Mouse (Mus musculus): Measurements from ENCODE around the gene Cpsf3.

Cpsf3 gene

DNA sequence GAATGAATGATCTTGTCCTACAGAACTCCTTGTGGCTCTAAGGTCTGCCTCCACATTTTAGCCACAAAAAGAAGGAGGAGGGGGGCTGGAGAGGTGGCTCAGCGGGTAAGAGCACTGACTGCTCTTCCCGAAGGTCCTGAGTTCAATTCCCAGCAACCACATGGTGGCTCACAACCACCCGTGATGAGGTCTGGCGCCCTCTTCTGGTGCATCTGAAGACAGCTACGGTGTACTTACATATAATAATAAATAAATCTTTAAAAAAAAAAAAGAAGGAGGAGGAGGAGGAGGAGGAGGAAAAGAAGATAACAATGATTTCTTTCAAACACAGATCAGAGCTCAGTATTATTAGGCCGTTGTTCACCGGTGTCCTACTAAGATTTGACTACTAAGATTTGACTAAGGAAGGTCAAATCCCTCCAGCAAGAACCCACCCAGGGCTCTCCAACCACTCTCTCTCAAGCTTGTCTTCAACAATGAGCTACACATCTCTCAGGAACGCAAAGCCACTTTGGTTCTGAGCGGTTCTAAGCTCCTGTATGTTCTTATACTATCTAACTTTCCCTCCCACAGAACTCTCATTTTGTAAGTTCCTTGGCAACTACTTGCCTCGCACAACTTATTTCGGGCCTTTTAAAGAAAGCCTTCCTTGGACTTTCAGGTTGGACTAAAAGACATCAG is at the start of gene Cpsf3:
Cpsf3 (plus strand) TSS at position 631 of the 681 bp plus-strand sequence.
- DNase-seq = no peak

DNA sequence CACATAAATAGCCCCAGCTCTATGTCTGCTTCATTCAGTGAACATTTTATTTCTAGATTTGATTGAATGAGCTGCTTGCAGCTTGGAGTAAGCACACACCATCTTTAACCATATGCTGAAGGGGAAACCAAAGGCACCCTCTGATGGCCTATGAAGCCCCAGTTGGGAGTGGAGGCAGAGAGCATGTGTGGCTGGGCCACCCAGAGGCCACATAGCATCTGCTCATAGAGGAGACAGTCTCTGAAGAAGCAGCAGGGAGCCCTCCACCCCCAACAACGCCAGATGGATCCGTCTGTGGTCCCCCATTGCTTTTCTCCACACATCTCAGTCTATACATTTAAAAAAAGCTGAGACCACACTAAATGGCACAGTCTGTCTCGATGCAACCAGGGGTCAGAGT is 43.2 kb upstream of the Cpsf3 start:
- DNase-seq = no peak

DNA sequence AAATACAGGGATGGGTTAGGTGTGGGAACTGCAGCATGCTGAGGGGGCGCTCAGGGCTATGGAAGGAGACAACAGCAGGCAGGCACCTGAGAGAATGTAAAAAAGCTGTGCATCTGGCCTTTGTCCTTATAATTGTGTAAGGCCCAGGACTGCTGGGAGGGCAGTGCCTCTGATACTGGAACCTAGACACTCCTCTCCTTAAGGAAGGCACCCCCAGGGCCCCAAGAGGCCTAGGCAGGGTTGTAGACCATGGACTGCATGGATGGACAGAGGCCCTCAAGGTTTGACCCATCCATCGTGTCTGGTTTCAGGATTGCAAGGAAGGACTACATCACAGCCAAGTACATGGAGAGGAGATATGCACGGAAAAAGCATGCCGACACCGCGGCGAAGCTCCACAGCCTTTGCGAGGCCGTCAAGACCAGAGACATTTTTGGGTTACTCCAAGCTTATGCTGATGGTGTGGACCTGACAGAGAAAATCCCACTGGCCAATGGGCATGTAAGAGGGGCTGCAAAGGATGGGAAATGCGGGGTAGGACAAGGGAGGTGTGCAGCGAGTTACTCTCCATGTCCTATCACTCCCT is 40.7 kb upstream of the Cpsf3 start:
- DNase-seq = no peak

DNA sequence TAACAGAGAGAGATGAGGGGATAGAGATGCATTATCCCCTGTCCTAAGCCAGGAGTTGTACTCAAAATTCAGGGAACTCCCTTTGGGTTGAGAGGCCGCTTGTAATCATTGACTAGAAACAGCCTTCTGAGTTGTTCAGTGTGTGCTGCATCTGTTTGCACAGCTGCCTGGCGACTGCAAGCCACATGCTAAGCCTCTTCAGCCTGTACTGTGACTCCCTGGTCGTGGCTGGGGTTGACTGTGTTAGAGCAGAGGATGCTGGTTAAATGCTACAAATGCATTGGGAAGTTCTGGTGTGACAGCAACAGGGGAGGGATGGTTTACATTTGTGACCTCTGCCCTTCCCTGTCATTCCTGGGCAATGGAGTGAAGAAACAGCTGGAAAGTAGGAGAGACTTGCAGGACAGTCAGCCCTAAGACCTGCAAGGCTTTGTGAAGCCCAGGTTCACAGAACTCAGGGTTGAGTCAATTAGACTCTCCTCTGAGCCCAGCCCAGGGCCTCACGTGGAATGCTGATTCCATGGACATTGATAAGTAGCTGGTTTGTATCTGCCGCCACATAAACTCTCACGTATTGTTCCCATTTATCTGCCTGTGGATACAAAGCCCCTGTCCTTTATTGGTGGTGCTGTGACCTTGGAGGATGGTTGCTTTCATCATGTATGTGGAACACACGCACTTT is 37.3 kb upstream of the Cpsf3 start:
- no peak for DNase-seq

DNA sequence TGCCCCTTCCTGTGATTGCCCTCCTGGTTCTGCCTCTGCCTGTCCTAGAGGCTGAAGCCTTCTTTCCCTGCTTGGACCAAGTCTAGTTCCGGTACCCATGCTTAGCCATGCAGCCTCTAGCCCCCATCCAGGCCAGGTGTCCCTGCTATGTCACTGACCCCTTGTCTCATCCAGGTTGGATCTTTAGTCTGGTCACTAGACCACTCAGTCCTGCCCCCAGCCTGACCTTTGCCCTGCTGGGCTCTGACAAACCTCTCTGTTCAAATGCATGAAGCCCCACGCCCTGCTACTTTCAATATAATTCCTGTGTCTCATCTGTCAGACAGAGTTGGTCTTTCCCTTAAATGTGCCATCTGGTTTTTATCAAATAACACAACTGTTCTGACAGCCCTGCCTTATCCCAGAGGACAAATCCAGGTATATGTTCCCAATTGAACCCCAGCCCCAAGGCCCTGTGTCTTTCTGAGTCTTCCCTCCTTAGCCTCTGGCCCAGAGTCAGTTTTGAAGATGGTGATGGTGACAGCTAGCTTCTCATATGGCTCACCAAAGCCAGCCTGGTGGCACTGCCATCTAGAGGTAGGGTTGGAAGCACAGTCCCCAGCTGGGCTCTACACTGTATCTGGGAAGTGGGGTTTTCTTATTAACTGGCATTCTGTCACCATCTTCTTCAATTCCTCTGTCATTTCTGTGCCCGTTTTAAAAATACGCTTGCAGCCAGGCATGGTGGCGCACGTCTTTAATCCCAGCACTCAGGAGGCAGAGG is 24.5 kb upstream of the Cpsf3 start:
- peak in 1 of 2 experiments; percentile 28 for DNase-seq

DNA sequence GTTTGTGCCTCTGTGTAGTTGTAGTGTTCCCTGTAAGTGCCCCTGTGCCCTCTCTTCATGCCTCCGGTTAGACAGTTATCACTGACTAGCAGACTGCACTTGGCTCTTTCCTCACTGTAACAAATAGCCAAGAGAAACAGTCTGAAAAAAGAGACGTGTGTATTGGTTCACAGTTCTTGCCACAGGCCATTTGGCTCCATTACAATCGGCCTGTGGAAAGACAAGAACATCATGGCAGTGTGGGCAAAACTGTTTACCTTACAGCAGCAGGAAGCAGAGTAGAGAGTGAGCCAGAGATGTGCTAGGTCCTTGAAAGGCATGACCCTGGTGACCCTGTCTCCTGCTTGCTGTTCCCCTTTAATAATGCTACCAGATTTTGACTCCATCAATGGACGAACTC is 23.7 kb upstream of the Cpsf3 start:
- no peak for DNase-seq

DNA sequence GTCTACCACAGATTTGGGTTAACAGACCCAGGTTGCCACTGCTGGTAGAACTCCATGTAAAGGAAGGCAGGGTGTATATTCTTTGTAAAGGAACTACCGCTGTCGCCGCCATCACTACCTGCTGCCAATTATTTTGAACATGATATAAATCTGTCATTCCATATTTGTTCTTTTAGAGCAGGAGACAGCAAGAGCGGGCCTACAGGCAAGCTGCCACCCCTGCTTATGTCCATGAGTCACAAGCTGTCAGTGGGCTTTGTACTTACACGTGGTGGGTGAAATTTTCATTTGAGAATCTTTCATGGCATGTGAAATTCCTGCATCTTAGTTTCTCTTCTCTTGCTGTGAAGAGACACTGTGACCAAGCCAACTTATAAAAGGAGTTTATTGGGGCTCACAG is 21.9 kb upstream of the Cpsf3 start:
- no peak for DNase-seq

DNA sequence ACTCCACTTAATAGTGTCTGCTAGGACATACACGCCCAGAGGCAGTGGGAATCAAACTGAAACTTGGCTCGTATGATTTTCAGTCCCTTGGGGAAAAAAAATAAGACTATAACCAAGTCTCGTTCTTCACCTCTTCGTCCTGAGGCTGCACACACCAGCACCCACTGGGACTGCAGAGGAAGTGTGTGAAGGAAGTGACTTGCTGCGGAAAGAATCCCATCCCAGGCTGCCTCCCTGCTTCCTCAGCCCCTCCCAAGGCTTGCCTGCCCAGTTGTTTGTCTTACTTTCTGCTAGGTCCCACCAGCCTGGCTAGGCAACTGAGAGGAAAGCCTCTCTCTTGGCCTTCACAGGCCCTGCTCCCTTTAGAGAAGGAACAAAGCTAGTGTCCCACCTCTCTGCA is 20.9 kb upstream of the Cpsf3 start:
- DNase-seq = peak; percentile 61 to 82

DNA sequence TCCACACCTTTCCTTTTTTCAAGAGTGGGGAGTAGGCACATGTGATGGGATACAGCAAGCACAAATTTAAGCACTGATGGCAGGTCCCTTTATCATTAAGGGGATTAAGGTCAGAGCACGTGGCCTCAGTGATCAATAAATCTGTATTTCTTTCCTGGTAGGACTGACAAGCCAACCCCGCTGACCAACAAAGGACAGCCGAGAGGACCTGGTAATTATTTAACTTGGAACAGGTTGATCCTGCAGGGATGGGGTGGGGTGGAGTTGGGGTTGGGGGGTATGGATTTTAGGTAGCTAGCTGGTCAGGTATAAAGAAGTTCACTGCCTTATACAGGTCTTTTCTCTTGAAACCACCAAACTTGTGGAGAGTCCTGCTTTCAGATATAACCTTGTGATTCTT is 20.2 kb upstream of the Cpsf3 start:
- no peak for DNase-seq

DNA sequence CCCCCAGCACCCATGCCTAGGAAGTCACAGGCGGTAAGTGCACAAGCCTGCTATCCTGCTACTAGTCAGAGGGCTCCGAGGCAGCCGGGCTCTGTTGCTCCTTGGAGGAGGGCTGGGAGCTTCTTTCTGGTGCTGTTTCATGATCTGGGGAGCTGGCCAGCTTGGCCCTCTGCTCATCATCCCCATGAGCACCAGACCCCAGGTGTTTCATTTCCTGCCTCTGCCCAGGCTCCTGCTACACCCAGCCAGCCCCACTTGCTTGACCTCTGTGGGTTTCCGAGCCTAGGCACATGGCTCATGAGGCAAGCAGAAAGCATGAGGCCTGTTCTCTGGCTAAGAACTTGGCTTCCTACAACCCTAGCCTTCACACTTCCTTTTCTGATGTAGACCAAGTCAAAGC is 19.7 kb upstream of the Cpsf3 start:
- DNase-seq = no peak

DNA sequence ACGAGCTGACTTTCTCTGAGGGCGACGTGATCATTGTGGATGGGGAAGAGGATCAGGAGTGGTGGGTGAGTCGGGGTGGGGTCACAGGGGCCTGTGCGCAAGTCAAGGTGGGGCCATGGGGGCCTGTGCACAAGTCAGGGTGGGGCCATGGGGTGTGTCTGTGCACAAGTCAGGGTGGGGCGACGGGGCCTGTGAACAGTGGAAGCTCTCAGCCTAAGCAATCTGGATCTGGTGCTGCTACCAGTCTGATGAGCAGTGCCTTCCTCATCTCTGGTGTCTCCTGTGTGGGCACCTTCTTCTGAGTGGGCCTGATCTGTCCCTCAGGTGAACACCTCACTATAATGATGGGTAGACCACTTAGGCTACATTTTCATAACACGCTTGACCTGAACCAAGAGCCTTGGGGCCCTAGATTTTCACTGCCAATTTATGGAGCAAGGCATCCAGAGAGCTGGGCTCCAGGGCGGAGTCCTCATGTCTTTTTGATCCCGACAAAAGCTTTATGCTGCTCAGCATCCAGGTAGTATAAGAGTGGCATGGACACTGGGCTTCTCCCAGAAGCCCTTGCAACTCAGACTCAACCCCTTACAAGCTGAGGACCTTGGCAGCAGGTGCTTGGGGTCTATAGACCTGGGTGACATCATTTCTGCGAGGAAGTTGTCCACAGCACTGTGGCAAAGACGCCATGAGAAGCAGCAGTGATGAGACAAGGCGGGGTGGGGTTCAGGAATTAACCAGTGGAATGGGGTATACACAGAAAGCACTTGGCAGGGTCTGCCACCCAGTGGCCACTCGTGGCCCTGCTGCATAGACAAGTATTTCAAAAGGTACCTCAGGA is 19.0 kb upstream of the Cpsf3 start:
- peak; percentile 76 to 77 for DNase-seq

DNA sequence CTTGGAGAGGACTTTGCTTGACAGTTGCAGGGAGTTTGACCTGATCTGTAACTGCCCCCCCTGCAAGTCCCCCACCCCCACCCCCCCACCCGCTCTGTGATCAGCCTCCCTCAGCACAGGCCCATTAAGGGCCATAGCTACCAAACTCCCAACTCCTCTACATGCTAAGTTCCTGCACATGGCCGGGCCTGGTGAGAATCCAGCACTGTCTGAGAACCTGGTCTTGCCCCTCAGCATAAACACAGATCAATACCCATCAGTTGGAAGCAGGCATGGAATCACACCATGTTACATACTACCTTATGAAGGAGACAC is 18.4 kb upstream of the Cpsf3 start:
- no peak for DNase-seq

DNA sequence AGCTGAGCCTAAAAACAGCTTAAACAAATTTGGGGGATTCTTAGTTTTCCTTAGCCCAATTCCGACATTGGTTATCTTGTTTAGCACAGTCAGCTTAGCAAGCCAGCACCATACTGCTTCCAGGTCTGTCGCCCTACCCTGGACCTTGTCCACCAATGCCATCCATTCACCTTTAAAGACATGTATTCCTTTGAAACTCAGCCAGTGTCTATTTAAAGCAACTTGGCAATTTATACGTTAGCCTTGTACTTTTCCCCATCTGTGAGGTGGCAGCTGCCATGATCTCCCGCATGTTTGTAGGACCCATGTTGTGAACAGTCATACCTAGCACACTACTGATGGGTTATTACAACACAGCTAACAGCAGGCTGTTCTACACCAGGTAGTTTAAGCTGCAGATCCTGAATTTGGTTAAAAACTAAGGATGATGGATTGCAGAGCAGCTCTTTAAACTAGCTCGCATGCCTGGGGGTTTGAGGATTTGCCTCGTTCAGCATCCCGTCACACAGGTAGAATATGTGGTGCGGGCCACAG is 17.0 kb upstream of the Cpsf3 start:
- no peak for DNase-seq

DNA sequence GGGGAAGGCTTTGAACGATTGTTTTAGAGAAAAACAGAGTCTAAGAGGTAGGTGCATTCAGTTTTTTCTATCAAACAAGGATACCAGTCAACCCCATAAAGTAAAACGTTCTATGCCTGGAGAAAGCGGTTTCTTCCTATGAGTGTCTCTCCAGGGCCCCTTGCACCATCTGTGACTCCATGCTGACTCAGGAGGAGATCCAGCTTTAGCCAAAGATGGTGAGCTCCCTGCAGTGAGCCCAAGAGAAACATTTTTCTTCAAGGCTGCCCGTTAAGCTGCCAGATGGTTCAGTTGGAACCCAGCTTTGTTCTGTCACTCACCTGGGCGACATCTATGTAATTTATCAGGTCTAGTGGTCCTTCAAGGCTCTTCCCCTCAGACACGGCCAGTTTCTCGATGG is 10.7 kb upstream of the Cpsf3 start:
- no peak for DNase-seq

DNA sequence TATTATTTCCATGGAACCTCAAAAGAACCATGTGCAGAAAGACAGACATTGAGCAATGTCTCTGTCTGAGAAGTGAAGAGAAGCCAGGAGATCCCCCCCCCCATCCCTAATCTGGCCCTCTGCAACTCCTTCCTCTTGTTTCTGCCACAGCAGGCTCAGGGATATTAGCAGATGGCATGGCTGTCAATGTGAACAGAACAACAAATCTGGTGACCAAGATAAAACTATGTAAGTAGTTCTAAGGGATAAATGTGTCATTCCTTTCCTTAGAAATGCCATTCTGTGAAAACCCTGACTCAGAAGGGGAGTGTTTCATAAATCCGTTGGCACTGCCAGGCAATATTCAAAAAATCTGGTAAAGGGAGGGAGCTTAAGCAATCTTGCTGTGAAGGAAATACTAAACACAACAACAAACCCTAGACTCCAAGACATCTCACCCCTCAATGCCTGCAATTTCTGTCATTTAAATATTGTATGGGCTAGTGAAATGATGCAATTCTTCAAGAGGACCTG is 7.8 kb upstream of the Cpsf3 start:
- no peak for DNase-seq

DNA sequence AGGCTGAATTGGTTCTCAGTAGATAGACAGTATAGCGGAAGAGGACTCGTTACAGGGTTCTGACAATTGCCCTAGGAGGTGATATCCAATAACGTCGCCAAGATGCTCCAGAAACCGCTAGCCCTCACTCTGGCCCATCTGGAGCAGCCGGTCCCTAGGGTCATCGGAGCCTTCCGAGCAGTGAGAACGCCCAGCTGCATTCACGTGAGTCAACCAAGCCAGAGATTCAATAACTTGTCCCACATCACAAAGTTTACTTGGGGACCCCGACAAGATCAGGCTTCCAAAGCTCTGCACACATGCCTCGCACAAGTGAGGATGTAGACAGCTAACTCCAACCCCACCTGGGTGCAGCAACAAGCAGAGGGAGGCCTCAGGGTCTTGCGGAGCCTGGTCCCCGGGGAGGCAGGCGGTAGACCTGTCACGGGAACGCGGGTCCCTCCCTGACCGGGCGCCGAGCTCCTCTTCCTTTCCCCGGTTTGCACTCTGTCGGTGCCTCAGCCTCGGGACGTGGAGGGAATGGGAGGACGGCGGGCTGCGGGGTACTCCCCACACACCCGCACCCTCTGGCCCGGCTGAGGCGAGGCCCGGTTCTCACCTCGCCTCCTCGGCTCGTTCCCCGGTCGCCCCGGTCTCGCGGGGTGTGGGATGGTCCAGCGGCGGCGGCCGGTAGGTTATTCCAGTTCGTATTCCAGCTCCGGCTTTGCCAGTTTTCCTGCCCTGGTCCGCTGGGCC is 484 bp downstream of the Cpsf3 start:
- DNase-seq = no peak

DNA sequence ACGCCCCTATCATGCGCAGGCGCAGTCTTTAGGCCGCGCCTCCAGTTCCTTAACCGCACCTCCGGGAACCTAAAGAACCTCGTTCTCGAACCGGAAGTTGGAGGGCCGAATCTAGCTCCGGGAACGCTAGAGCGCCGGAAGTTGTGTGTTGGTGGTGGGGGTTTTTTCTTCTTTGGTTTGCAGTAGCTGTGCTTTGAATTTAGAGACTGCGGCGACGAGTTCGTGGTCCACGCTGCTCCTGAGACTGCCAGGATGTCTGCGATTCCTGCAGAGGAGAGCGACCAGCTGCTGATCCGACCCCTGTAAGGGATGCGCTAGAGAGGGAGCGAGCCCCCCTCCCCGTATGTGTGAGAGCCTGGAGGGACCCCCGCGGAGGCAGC is 1.0 kb downstream of the Cpsf3 start, which contains the start of gene Itgb1bp1:
Itgb1bp1 (minus strand) TSS at position 42 of the 380 bp plus-strand sequence.
- peak; percentile 99 for DNase-seq

DNA sequence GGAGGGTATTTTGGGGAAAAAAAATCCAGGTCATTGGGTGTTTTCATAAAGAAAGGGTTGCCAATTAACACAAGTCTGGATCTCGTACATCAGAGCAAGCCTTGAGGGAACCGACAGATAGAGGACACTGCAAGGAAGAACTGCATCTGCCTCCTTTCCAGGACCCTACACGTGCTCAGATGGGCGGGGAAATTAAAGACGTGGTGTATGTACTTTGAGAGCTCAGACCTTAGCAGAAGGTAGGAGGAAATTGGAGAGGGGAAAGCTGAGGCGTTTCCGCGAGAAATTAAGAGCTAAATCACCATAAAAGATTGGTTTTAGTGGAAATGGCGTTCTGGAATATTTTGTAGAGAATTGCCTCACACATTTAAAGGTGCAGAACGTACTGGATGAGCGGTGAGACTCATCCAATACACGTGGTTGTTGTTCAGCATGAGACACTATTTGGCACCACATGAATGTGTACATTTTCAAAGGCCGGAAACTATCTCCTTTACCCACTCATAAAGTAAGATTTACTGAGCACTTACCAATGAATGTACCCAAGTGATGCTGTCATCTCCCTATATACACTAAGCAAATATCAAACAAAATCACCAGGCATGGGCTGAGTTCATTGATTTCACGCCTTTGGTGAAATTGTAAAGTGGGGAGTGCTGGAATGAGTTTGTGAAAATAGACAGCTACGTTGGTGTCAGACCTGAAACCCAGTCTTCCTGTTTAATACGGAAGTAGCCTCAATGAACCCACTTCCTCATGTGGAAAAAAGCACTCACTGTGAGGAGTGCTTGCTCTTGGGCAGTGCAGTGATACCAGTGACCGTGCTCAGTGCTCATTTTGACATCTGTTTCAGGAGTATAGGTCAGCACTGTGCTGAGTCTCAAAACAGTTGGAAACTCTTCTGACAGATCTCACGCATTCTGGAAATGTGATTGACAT is 1.8 kb downstream of the Cpsf3 start:
- DNase-seq = no peak

DNA sequence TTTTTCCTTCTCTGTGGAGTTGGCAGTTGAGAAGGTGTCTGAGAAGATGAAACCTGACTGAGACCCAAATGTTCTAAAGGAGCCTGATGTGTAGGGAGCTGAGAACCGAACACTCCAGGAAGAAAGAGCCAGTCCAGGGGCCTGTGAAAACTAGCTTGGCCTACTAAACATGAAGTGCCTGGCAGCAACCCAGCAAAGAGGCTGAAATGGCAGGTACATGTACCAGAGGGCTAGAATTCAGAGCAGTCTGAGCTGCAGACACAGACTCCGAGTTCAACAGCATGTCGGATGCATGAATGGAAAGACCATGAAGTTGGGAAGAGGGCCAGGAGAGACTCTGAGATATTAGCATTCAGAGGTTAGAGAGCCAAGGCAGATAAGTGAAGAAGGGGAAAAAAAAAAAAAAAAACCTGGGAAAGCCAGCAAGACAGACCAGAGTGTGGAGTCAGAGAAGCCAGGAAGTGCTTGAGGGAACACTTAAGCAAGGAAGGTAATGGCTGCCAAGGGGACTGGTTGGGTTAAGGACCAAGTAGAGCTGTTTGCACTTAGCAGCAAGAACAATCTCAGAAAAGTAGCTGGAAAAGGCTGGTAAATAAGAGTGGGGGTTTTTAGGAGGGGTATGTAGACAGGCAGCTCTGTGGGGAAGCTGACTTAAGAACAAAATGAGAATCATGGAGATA is 3.7 kb downstream of the Cpsf3 start:
- no peak for DNase-seq

DNA sequence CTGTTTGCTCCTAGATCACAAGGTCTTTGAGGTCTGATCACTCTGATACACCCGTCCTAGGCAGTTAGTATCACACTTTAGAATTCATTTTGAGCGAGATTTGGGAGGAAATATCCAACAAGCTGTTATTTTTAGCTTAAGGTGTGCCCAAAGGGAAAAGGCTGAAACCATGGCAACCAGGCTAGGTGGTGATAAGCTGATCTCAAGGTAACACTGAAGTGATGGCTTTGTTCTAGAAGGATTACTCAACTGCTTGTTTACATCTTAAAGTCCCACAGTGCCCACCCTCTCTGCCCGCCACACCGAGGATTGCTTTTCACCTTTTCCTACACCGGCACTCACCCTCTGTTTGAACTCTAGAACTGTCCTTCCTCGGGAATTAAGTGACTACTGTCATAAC is 4.5 kb downstream of the Cpsf3 start:
- no peak for DNase-seq

Data from kidney, postnatal 25 days (tissue).